Mouse (Mus musculus): ENCODE results near the gene Cd53. TPM values are rescaled to one million over a fixed set of nuclear protein-coding genes. Genes with fewer than 3 reads are reported as not detected.

Gene Cd53
- polyA plus RNA-seq, 1 experiment from 2014 or later = 4.5 TPM

DNA sequence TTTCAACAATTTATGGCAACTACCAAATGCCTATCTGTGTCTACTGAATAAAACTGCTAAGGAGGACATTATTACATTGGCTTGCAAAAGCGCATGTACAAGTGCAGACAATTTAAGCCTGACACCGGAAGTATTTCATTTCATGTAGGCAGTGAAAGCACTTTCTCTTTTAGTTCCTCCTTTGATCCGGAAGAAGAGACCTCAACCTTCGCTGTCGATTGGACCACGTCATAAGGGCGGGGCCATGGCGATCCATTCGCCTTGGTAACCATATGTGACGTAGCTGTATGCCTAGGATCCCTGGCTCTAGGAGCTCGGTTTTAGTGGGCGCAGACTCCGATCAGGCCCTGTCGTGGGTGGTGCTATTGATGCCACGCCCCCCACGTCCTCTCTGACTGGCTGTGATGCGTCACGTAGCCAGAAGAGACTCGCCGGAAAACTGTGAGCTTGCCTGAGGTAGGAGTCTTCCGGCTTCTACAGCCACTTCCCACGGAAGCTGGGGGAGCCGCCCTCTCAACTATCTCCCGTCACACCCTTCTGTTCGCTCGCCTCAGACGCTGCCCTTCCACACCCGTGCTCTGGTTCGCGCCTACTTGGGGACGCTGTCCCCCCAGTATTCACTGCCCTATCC, 68.4 kb downstream of the Cd53 start:
- Histone ChIP-seq H3K4me3 (replicated peaks) (peak overlapping the region; percentile 79), H3K9ac (peak overlapping the region; percentile 62), H3K36me3 (no peaks in the 10 kb centered on the region), H3K27me3 (no peaks in the 10 kb centered on the region), H3K9me3 (replicated peaks) (no peaks in the 10 kb centered on the region), H3K4me1 (no peaks in the 10 kb centered on the region), H3K4me2 (peak overlapping the region; percentile 74), H3K27ac (peak overlapping the region; percentile 97)
- WGBS = 2% methylated on average over 31 of the region's 31 CpGs
- peak; percentile 99 for ATAC-seq (replicated peaks; ENCODE audit: low FRiP score)

Other genes starting within 250 kb of the Cd53 start
- 77.2 and 87.0 TPM in 2 replicates for gene Dram2, start 242.4 kb downstream of the Cd53 start, polyA plus RNA-seq (2015; fragmentation: Nextera tagmentation; extraction: Ambion mirVana)
- 60.4 and 65.0 TPM in 2 replicates for gene Cept1, start 242.3 kb downstream of the Cd53 start, polyA plus RNA-seq (2015; fragmentation: Nextera tagmentation; extraction: Ambion mirVana)
- 14.6 and 18.3 TPM in 2 replicates for gene Lrif1, start 105.2 kb downstream of the Cd53 start, polyA plus RNA-seq (2015; fragmentation: Nextera tagmentation; extraction: Ambion mirVana)
- gene Olfr266, start 36.1 kb upstream of the Cd53 start, polyA plus RNA-seq (2015; fragmentation: Nextera tagmentation; extraction: Ambion mirVana) = not detected in 2 replicates
- gene Kcna3, start 246.0 kb upstream of the Cd53 start, polyA plus RNA-seq (2015; fragmentation: Nextera tagmentation; extraction: Ambion mirVana) = 1.1 and 1.4 TPM in 2 replicates

Data from kidney, embryonic 15.5 days (tissue).